Mouse (Mus musculus): ENCODE results near the gene Mageb3. TPM values are rescaled to one million over a fixed set of nuclear protein-coding genes. Genes with fewer than 3 reads are reported as not detected.

The Mageb3 gene
- polyA plus RNA-seq, 1 experiment from 2014 or later, result 0.08 TPM

DNA sequence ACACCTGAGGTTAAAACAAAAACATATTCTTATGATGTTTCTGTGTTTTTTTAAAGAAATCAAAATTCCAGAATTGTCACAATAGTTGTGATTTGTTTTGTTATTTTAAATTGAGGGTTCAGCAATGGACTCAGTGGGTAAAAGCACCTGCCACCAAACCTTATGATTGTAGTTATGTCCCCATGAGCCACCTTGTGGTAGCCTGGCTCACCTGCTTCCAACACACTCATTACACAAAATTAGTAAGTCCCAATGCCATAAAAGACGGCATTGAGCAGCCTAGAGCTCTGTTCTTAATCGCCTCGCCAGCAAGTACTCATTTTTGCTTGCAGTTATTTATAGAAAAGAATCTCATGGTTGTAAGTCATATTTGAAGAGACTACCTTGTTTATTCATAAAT lies 45.9 kb downstream of the Mageb3 start:
- H3K36me3 ChIP-seq (ENCODE audit: control insufficient read depth, insufficient read depth), result peaks cover 17% of the 10 kb centered on the region; the same call in 1 of the 2 replicates
- ATAC-seq (replicated peaks; ENCODE audit: extremely low read depth, insufficient read depth, low FRiP score), result no peak
- no peak overlapping the region for H3K4me3 ChIP-seq (ENCODE audit: low read length)
- H3K9ac ChIP-seq (ENCODE audit: low read length), result no peak overlapping the region
- H3K4me2 ChIP-seq (ENCODE audit: low read depth, low read length), result no peak overlapping the region
- H3K27ac ChIP-seq (ENCODE audit: low read length), result no peak overlapping the region
- no peaks in the 10 kb centered on the region for H3K27me3 ChIP-seq (ENCODE audit: control insufficient read depth, insufficient read depth, low read length)
- H3K9me3 ChIP-seq (replicated peaks; ENCODE audit: control insufficient read depth, low read length), result no peaks in the 10 kb centered on the region
- no peaks in the 10 kb centered on the region for H3K4me1 ChIP-seq (ENCODE audit: control insufficient read depth, insufficient read depth, low read length)
- WGBS, result 72% methylated on average over 3 of the region's 3 CpGs

Other genes with a start within 250 kb of the Mageb3 start
- gene Frmd5, start 149.0 kb downstream of the Mageb3 start, polyA plus RNA-seq (2015; fragmentation: Nextera tagmentation; extraction: Ambion mirVana), result 54.7 and 68.3 TPM in 2 replicates
- gene Casc4, start 89.1 kb downstream of the Mageb3 start, polyA plus RNA-seq (2015; fragmentation: Nextera tagmentation; extraction: Ambion mirVana), result 9.2 and 9.9 TPM in 2 replicates
- 34.3 and 34.6 TPM in 2 replicates for gene Ctdspl2, start 91 bp downstream of the Mageb3 start, polyA plus RNA-seq (2015; fragmentation: Nextera tagmentation; extraction: Ambion mirVana)
- gene Eif3j1, start 72.5 kb upstream of the Mageb3 start, polyA plus RNA-seq (2015; fragmentation: Nextera tagmentation; extraction: Ambion mirVana), result 9.8 and 10.6 TPM in 2 replicates
- gene Spg11, start 162.3 kb upstream of the Mageb3 start, polyA plus RNA-seq (2015; fragmentation: Nextera tagmentation; extraction: Ambion mirVana), result 4.5 and 5.1 TPM in 2 replicates
- 233 and 403 TPM in 2 replicates for gene B2m, start 191.6 kb upstream of the Mageb3 start, polyA plus RNA-seq (2015; fragmentation: Nextera tagmentation; extraction: Ambion mirVana)
- gene Trim69, start 204.6 kb upstream of the Mageb3 start, polyA plus RNA-seq (2015; fragmentation: Nextera tagmentation; extraction: Ambion mirVana), result 0.14 TPM in 1 of 2 replicates, not detected in the other
- gene Patl2, start 230.1 kb upstream of the Mageb3 start, polyA plus RNA-seq (2015; fragmentation: Nextera tagmentation; extraction: Ambion mirVana), result 0.18 TPM in 1 of 2 replicates, not detected in the other
- gene Terb2, start 230.2 kb upstream of the Mageb3 start, polyA plus RNA-seq (2015; fragmentation: Nextera tagmentation; extraction: Ambion mirVana), result not detected in 2 replicates

Measured in heart, embryonic 16.5 days (tissue).